Mouse (Mus musculus) hindbrain, embryonic 16.5 days (tissue): ENCODE measurements at regions not wholly inside any gene's neighbourhood (a gene's known extent, or its start where the extent isn't known, plus 50 kb on each side); places are given as distances from the start of the nearest gene placed in this dataset.

Experiments used
- ATAC-seq: fragments of 200-750 bp; cut with Nextera tagmentation; 2 replicates; pipeline ENCODE4 v1.8.0; 2017; ENCODE audit warnings: moderate TSS enrichment, moderate library complexity
- H3K27ac ChIP-seq: fragments of 300-500 bp; sonication (generic); 2 replicates; pipeline ENCODE4 v1.5.1; 2014; ENCODE audit warnings: low read depth, mild to moderate bottlenecking, control low read depth, low read length, moderate library complexity
- H3K27me3 ChIP-seq: fragments of 300-500 bp; sonication (generic); replicated peaks from 2 replicates; pipeline ENCODE4 v1.6.1; 2014; ENCODE audit warnings: low read length; ENCODE audit not compliant: control insufficient read depth, insufficient read depth
- H3K36me3 ChIP-seq: fragments of 300-500 bp; sonication (generic); 2 replicates; pipeline ENCODE4 v1.6.1; 2014; ENCODE audit warnings: mild to moderate bottlenecking, low read length, moderate library complexity, mixed read lengths; ENCODE audit not compliant: control insufficient read depth, insufficient read depth
- H3K4me1 ChIP-seq: fragments of 300-500 bp; sonication (generic); 2 replicates; pipeline ENCODE4 v1.6.1; 2014; ENCODE audit warnings: low read depth, low read length; ENCODE audit not compliant: control insufficient read depth, insufficient read depth
- H3K4me2 ChIP-seq: fragments of 300-500 bp; sonication (generic); 2 replicates; pipeline ENCODE4 v1.6.1; 2014; ENCODE audit warnings: mild to moderate bottlenecking, low read length, control low read depth, moderate library complexity
- H3K4me3 ChIP-seq: fragments of 300-500 bp; sonication (generic); 2 replicates; pipeline ENCODE4 v1.5.1; 2014; ENCODE audit warnings: mild to moderate bottlenecking, low read length, control low read depth, moderate library complexity
- H3K9ac ChIP-seq: fragments of 300-500 bp; sonication (generic); 2 replicates; pipeline ENCODE4 v1.6.1; 2014; ENCODE audit warnings: low read depth, mild to moderate bottlenecking, control low read depth, low read length, moderate library complexity
- H3K9me3 ChIP-seq: fragments of 300-500 bp; sonication (generic); 2 replicates; pipeline ENCODE4 v1.6.1; 2014; ENCODE audit warnings: mild to moderate bottlenecking, low read length, moderate library complexity; ENCODE audit not compliant: control insufficient read depth
- WGBS: fragments of 180-500 bp; shearing (Covaris S2); extraction: QIAGEN DNeasy Blood & Tissue Kit; methylation state at CpG from one replicate; pipeline ENCODE4 v1.1.7; 2014; 5-methylcytosine and 5-hydroxymethylcytosine counted together

GRCm38 (mm10) chr13:99847531-99847930 lies 53.4 kb downstream of the Cartpt start:
- Histone ChIP-seq H3K4me1 (peaks cover 5% of the 10 kb centered on the region; the same call in 1 of the 2 replicates), H3K27me3 (no peaks in the 10 kb centered on the region), H3K9ac (no peak overlapping the region), H3K4me3 (no peak overlapping the region), H3K27ac (no peak overlapping the region), H3K9me3 (no peaks in the 10 kb centered on the region), H3K36me3 (no peaks in the 10 kb centered on the region), H3K4me2 (no peak overlapping the region)
- WGBS, result 69% methylated on average over 13 of the region's 13 CpGs
- no peak for ATAC-seq

- Histone ChIP-seq H3K36me3 (no peaks in the 10 kb centered on the region), H3K9me3 (no peaks in the 10 kb centered on the region), H3K4me3 (no peak overlapping the region), H3K4me2 (no peak overlapping the region), H3K27me3 (no peaks in the 10 kb centered on the region), H3K4me1 (peaks cover 11% of the 10 kb centered on the region), H3K27ac (peak overlapping the region; percentile 17; the same call in 1 of the 2 replicates), H3K9ac (no peak overlapping the region)
- peak; percentile 78 for ATAC-seq
- WGBS, result 28% methylated on average over 9 of the region's 9 CpGs
These were observed 58.3 kb downstream of the Cartpt start for GRCm38 (mm10) chr13:99842626-99843025.

- peak overlapping the region; percentile 28; the same call in 1 of the 2 replicates for H3K9ac ChIP-seq
- WGBS, result 40% methylated on average over 9 of the region's 9 CpGs
- H3K4me2 ChIP-seq, result peak overlapping the region; percentile 23; the same call in 1 of the 2 replicates
- peaks cover 17% of the 10 kb centered on the region for H3K4me1 ChIP-seq
- H3K27me3 ChIP-seq, result no peaks in the 10 kb centered on the region
- ATAC-seq, result no peak
- H3K36me3 ChIP-seq, result no peaks in the 10 kb centered on the region
- H3K4me3 ChIP-seq, result no peak overlapping the region
- H3K9me3 ChIP-seq, result no peaks in the 10 kb centered on the region
- H3K27ac ChIP-seq, result no peak overlapping the region
These were observed 61.4 kb downstream of the Cartpt start for GRCm38 (mm10) chr13:99839446-99839845.

- H3K4me2 ChIP-seq, result peak overlapping the region; percentile 31
- no peak overlapping the region for H3K27ac ChIP-seq
- H3K4me1 ChIP-seq, result peaks cover 17% of the 10 kb centered on the region
- no peaks in the 10 kb centered on the region for H3K36me3 ChIP-seq
- WGBS, result 25% methylated on average over 11 of the region's 11 CpGs
- no peak overlapping the region for H3K9ac ChIP-seq
- peak; percentile 91 for ATAC-seq
- H3K27me3 ChIP-seq, result no peaks in the 10 kb centered on the region
- 0 out of 2 replicates have a peak, but pooled peaks cover 2% of the 10 kb centered on the region for H3K9me3 ChIP-seq
- no peak overlapping the region for H3K4me3 ChIP-seq
These were observed 63.0 kb downstream of the Cartpt start for GRCm38 (mm10) chr13:99837772-99838425.

GRCm38 (mm10) chr13:99837180-99837579 lies 63.7 kb downstream of the Cartpt start:
- peaks cover 13% of the 10 kb centered on the region for H3K4me1 ChIP-seq
- H3K9ac ChIP-seq, result no peak overlapping the region
- peak overlapping the region; percentile 3; the same call in 1 of the 2 replicates for H3K4me2 ChIP-seq
- no peaks in the 10 kb centered on the region for H3K36me3 ChIP-seq
- 36% methylated on average over 6 of the region's 6 CpGs for WGBS
- no peak overlapping the region for H3K4me3 ChIP-seq
- H3K9me3 ChIP-seq, result 0 out of 2 replicates have a peak, but pooled peaks cover 2% of the 10 kb centered on the region
- no peaks in the 10 kb centered on the region for H3K27me3 ChIP-seq
- ATAC-seq, result peak; percentile 34; the same call in 1 of the 2 replicates
- peak overlapping the region; percentile 32; the same call in 1 of the 2 replicates for H3K27ac ChIP-seq

- Histone ChIP-seq H3K4me3 (no peak overlapping the region), H3K9ac (no peak overlapping the region), H3K27me3 (no peaks in the 10 kb centered on the region), H3K4me2 (no peak overlapping the region; the same call in 1 of the 2 replicates), H3K4me1 (peaks cover 13% of the 10 kb centered on the region), H3K27ac (no peak overlapping the region), H3K9me3 (0 out of 2 replicates have a peak, but pooled peaks cover 2% of the 10 kb centered on the region), H3K36me3 (no peaks in the 10 kb centered on the region)
- ATAC-seq, result no peak
- WGBS, result 76% methylated on average over 5 of the region's 5 CpGs
These were observed 64.3 kb downstream of the Cartpt start for GRCm38 (mm10) chr13:99836586-99836985.

- H3K4me3 ChIP-seq, result no peak overlapping the region
- WGBS, result 94% methylated on average over 8 of the region's 8 CpGs
- no peak overlapping the region for H3K9ac ChIP-seq
- no peaks in the 10 kb centered on the region for H3K27me3 ChIP-seq
- no peaks in the 10 kb centered on the region for H3K36me3 ChIP-seq
- no peak for ATAC-seq
- H3K27ac ChIP-seq, result no peak overlapping the region
- 0 out of 2 replicates have a peak, but pooled peaks cover 2% of the 10 kb centered on the region for H3K9me3 ChIP-seq
- H3K4me1 ChIP-seq, result peaks cover 13% of the 10 kb centered on the region
- H3K4me2 ChIP-seq, result no peak overlapping the region
These were observed 65.4 kb downstream of the Cartpt start for GRCm38 (mm10) chr13:99835518-99835917.

GRCm38 (mm10) chr13:99830080-99830724 lies 70.7 kb downstream of the Cartpt start:
- 88% methylated on average over 7 of the region's 7 CpGs for WGBS

GRCm38 (mm10) chr13:99827573-99827972 lies 73.3 kb downstream of the Cartpt start:
- Histone ChIP-seq H3K27me3 (no peaks in the 10 kb centered on the region), H3K36me3 (no peaks in the 10 kb centered on the region), H3K4me3 (no peak overlapping the region), H3K27ac (no peak overlapping the region), H3K9me3 (no peaks in the 10 kb centered on the region), H3K4me2 (no peak overlapping the region), H3K9ac (no peak overlapping the region), H3K4me1 (no peaks in the 10 kb centered on the region)
- WGBS, result 87% methylated on average over 7 of the region's 7 CpGs
- no peak for ATAC-seq

More at GRCm38 (mm10) chr13:99830080-99830724, 70.7 kb downstream of the Cartpt start:
- no peak for ATAC-seq
- no peak overlapping the region for H3K4me2 ChIP-seq
- H3K9me3 ChIP-seq, result 0 out of 2 replicates have a peak, but pooled peaks cover 2% of the 10 kb centered on the region
- H3K27me3 ChIP-seq, result no peaks in the 10 kb centered on the region
- H3K4me3 ChIP-seq, result no peak overlapping the region
- no peaks in the 10 kb centered on the region for H3K36me3 ChIP-seq
- H3K27ac ChIP-seq, result no peak overlapping the region
- H3K4me1 ChIP-seq, result no peaks in the 10 kb centered on the region
- H3K9ac ChIP-seq, result no peak overlapping the region
